Mouse (Mus musculus) activated CD4-positive, CD25-positive, alpha-beta regulatory T cell, adult 9 weeks (primary cell): ENCODE results near the gene Gbp6. TPM values are rescaled to one million over a fixed set of nuclear protein-coding genes. Genes with fewer than 3 reads are reported as not detected.

Experiments used
- polyA plus RNA-seq: library from polyadenylated mRNA; unstranded; fragments of 100-300 nt; shearing (Covaris generic); gene quantifications from one replicate; pipeline ENCODE4 v1.2.1, GENCODE M21; 2017

Gene Gbp6
- polyA plus RNA-seq, result 318 TPM

DNA sequence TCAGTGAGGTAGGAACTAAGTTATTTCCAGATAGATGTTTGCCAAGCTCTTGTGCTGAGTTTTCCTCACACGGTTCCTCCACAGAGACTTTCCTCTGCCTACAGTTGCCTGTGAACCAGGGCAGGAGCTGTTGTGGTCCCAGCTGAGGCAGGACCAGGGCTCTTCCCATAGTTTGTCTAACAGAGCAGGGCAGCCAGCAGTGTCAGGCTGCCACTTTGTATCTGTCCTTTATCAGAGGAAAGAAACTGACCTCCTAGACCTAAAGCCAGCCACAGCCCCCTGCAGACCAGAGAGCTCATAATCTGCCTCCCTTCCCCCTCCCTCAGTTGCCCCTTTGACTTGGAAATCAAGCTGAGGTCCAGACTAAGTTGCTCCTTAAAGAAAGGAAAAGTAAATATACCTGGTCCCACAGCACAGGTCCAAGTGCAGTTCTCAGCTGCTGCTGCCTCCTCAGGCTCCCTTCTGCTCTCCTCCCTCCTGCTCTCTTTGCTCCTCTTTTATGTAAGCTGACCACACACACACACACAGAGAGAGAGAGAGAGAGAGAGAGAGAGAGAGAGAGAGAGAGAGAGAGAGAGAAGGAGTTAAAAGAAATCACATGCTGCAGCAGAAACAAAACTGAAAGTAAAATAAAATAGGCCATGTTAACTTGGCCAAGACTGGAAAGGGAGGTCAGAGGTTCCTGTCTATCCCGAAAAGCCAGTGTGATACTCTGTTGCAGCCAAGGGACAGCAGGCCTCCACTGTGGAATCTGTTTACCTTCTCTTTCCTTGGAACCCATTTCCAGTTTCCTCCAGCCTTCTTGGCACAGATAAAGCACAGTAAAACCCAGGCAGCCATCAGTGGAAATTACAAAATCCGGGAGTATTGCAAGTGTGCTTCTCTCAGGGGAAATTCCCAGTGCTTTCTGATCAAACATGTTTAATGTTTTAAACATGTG lies at the start of gene Gbp6, which contains the start of gene Gm43302:
Gbp6 (minus strand) TSS at position 473 of the 940 bp plus-strand sequence.
Gm43302 (minus strand) TSS at position 470 of the 940 bp plus-strand sequence.

GRCm38 (mm10) chr5:105239483-105240047 lies 53.9 kb downstream of the Gbp6 start, which contains the start of gene Gbp10:
Gene Gbp10, minus strand, starts transcription at chr5:105239533.

Other genes starting within 250 kb of the Gbp6 start
- 183 TPM for gene Gbp9, start 154.2 kb downstream of the Gbp6 start, polyA plus RNA-seq
- gene Gbp8, start 154.2 kb downstream of the Gbp6 start, polyA plus RNA-seq, result 149 TPM
- 372 TPM for gene Gbp4, start 154.1 kb downstream of the Gbp6 start, polyA plus RNA-seq
- 149 TPM for gene Gbp10, start 54.2 kb downstream of the Gbp6 start, polyA plus RNA-seq
- gene Gm43302, start within 50 bp of the Gbp6 start, polyA plus RNA-seq, result 22.6 TPM
- gene Lrrc8b, start 122.1 kb upstream of the Gbp6 start, polyA plus RNA-seq, result 1.2 TPM
- 58.4 TPM for gene Lrrc8c, start 225.7 kb upstream of the Gbp6 start, polyA plus RNA-seq